Mouse (Mus musculus): ENCODE results near the gene Mogat2.

Mogat2 gene

GRCm38 (mm10) chr7:99169717-99170403 is 68.6 kb downstream of the Mogat2 start:
- intact Hi-C loops (cut with DNase I), result no loop called here

All from adrenal gland (tissue).